Mouse (Mus musculus) layer of hippocampus, postnatal 10 days (tissue): Measurements from ENCODE around the gene Ssb. TPM values are rescaled to one million over a fixed set of nuclear protein-coding genes. Genes with fewer than 3 reads are reported as not detected.

Experiments
- total RNA-seq, 2 experiments: library from RNA; stranded (reverse); gene quantifications; 2 replicates each; pipeline ENCODE4 v1.2.3; 2021

Gene Ssb
- total RNA-seq, 2 experiments from 2014 or later: 135 to 170 TPM

Other genes starting within 250 kb of the Ssb start
- gene Bbs5, start 214.4 kb upstream of the Ssb start, total RNA-seq: 10 to 100 TPM; 26.7 to 33.2 TPM
- gene Klhl41, start 191.4 kb upstream of the Ssb start, total RNA-seq: under 1 TPM; 0.46 to 0.80 TPM
- 10 to 100 TPM; 22.9 to 23.1 TPM for gene Fastkd1, start 148.0 kb upstream of the Ssb start, total RNA-seq
- gene Ppig, start 139.0 kb upstream of the Ssb start, total RNA-seq: 10 to 100 TPM; 56.8 to 65.8 TPM
- gene Ccdc173, start 72.0 kb upstream of the Ssb start, total RNA-seq: 1 to 10 TPM; 3.4 to 3.8 TPM
- gene Phospho2, start 71.9 kb upstream of the Ssb start, total RNA-seq: 10 to 100 TPM; 20.2 to 20.8 TPM
- gene Klhl23, start 39.6 kb upstream of the Ssb start, total RNA-seq: 10 to 100 TPM; 82.6 to 92.2 TPM
- 10 to 100 TPM; 12.2 to 14.0 TPM for gene Mettl5, start 24.1 kb downstream of the Ssb start, total RNA-seq
- 100 to 1,000 TPM; 125 to 134 TPM for gene Ubr3, start 35.7 kb downstream of the Ssb start, total RNA-seq
- 1 to 10 TPM; 1.5 to 1.6 TPM for gene Myo3b, start 177.6 kb downstream of the Ssb start, total RNA-seq